Mouse (Mus musculus): ENCODE measurements around the gene Zg16.
"Not testable (repeated sequence)": the region's sequence is repeated elsewhere in the genome, so short reads cannot be mapped to it uniquely, and the experiment has no call there.

The Zg16 gene

GRCm38 (mm10) chr7:127103960-127104359 is 16.8 kb upstream of the Zg16 start:
- no peak for DNase-seq

GRCm38 (mm10) chr7:127102148-127102547 is 15.0 kb upstream of the Zg16 start:
- no peak for DNase-seq

- DNase-seq = no peak
These were observed 14.4 kb upstream of the Zg16 start for GRCm38 (mm10) chr7:127101451-127102016.

GRCm38 (mm10) chr7:127099528-127099927 is 12.4 kb upstream of the Zg16 start:
- no peak for DNase-seq

GRCm38 (mm10) chr7:127098950-127099349 is 11.8 kb upstream of the Zg16 start:
- DNase-seq = no peak

- DNase-seq = no peak
These were observed 11.4 kb upstream of the Zg16 start for GRCm38 (mm10) chr7:127098521-127098920.

- no peak for DNase-seq
These were observed 9.3 kb upstream of the Zg16 start for GRCm38 (mm10) chr7:127096456-127096855.

- DNase-seq = no peak
These were observed 6.8 kb upstream of the Zg16 start for GRCm38 (mm10) chr7:127093914-127094313.

- peak; percentile 24 for DNase-seq
These were observed 4.2 kb upstream of the Zg16 start, which contains the start of gene AI467606 for GRCm38 (mm10) chr7:127091114-127091896. AI467606 (plus strand) TSS chr7:127091359.

- DNase-seq = no peak
These were observed 3.3 kb upstream of the Zg16 start for GRCm38 (mm10) chr7:127090154-127091113.

GRCm38 (mm10) chr7:127088901-127089845 is 2.0 kb upstream of the Zg16 start:
- DNase-seq = peak; percentile 44

GRCm38 (mm10) chr7:127088083-127088482 is 955 bp upstream of the Zg16 start:
- no peak for DNase-seq

- not testable (repeated sequence) for DNase-seq
These were observed 1.4 kb downstream of the Zg16 start for GRCm38 (mm10) chr7:127085751-127086150.

GRCm38 (mm10) chr7:127084794-127085193 is 2.3 kb downstream of the Zg16 start:
- no peak for DNase-seq

GRCm38 (mm10) chr7:127083689-127084088 is 3.4 kb downstream of the Zg16 start:
- DNase-seq = no peak

GRCm38 (mm10) chr7:127082995-127083394 is 4.1 kb downstream of the Zg16 start:
- DNase-seq = no peak

- DNase-seq = no peak
These were observed 4.9 kb downstream of the Zg16 start for GRCm38 (mm10) chr7:127082271-127082670.

- no peak for DNase-seq
These were observed 7.1 kb downstream of the Zg16 start for GRCm38 (mm10) chr7:127080045-127080444.

GRCm38 (mm10) chr7:127077692-127078091 is 9.4 kb downstream of the Zg16 start:
- DNase-seq = no peak

- DNase-seq = no peak
These were observed 10.9 kb downstream of the Zg16 start for GRCm38 (mm10) chr7:127076188-127076587.

GRCm38 (mm10) chr7:127073221-127073620 is 13.9 kb downstream of the Zg16 start:
- no peak for DNase-seq

- DNase-seq = no peak
These were observed 16.2 kb downstream of the Zg16 start for GRCm38 (mm10) chr7:127070871-127071413.

All from embryo, embryonic 11 days (tissue).